9 mouse cellular contexts compared by ENCODE assay signal in genomic region chr12:44572664-44573063, GRCm38 (mm10).
DNase-seq lines count a peak whose midpoint lies in the region; ATAC-seq and TF ChIP-seq lines count a peak whose summit lies in the region.
"Had no signal": no experiment of that assay in that cellular context is flagged by ENCODE, and none has a peak within 500 bp of the region (broad histone marks: within the 10 kb centered on the region; RNA-seq: fewer than 3 reads in every experiment).

No protein-coding gene starts in this region.

- no peak for ATAC-seq in embryonic facial prominence, embryonic 11.5 days (replicated peaks; ENCODE audit: insufficient number of reproducible peaks, low FRiP score, low TSS enrichment, low read depth)

- peak; percentile 10; the same call in 1 of the 2 replicates for TF ChIP-seq CTCF in lung, adult 2 months (IDR thresholded peaks at IDR 0.05; ENCODE audit: insufficient read depth, low read length)

- no peaks in the 10 kb centered on the region for H3K9me3 ChIP-seq in embryonic facial prominence, embryonic 11.5 days (replicated peaks; ENCODE audit: control insufficient read depth, low read length)
- no peaks in the 10 kb centered on the region for H3K9me3 ChIP-seq in embryonic facial prominence, embryonic 10.5 days

- H3K4me3 ChIP-seq in embryonic facial prominence, embryonic 11.5 days (ENCODE audit: low read depth, low read length): no peak overlapping the region
- H3K4me3 ChIP-seq in embryonic facial prominence, embryonic 10.5 days: no peak overlapping the region
- H3K4me3 ChIP-seq in lung, adult 2 months (replicated peaks; ENCODE audit: extremely low read depth, low read depth, low read length): no peak overlapping the region

- no peak overlapping the region for H3K27ac ChIP-seq in embryonic facial prominence, embryonic 11.5 days (replicated peaks; ENCODE audit: low read depth, low read length)
- no peak overlapping the region for H3K27ac ChIP-seq in embryonic facial prominence, embryonic 10.5 days (replicated peaks)

- H3K4me1 ChIP-seq in embryonic facial prominence, embryonic 11.5 days (ENCODE audit: control insufficient read depth, insufficient read depth, low read length): no peaks in the 10 kb centered on the region
- no peaks in the 10 kb centered on the region for H3K4me1 ChIP-seq in embryonic facial prominence, embryonic 10.5 days
- H3K4me1 ChIP-seq in lung, adult 2 months (ENCODE audit: control insufficient read depth, insufficient read depth, low read length): no peaks in the 10 kb centered on the region

- TF ChIP-seq POLR2A in lung, adult 2 months (IDR thresholded peaks at IDR 0.05; ENCODE audit: borderline replicate concordance, extremely low read depth, low read depth, low read length): no peak

- no peaks in the 10 kb centered on the region for H3K36me3 ChIP-seq in embryonic facial prominence, embryonic 11.5 days (replicated peaks; ENCODE audit: control insufficient read depth, insufficient read depth, low read depth, low read length)
- no peaks in the 10 kb centered on the region for H3K36me3 ChIP-seq in embryonic facial prominence, embryonic 10.5 days (replicated peaks)

- no peak overlapping the region for H3K4me2 ChIP-seq in embryonic facial prominence, embryonic 11.5 days (ENCODE audit: low read depth, low read length)

- H3K27me3 ChIP-seq in embryonic facial prominence, embryonic 11.5 days (ENCODE audit: control insufficient read depth, insufficient read depth, low read length): no peaks in the 10 kb centered on the region
- no peaks in the 10 kb centered on the region for H3K27me3 ChIP-seq in embryonic facial prominence, embryonic 10.5 days (replicated peaks; ENCODE audit: low read depth, poor library complexity, severe bottlenecking)

- H3K9ac ChIP-seq in embryonic facial prominence, embryonic 11.5 days (replicated peaks; ENCODE audit: low read length): no peak overlapping the region

- DNase-seq in embryonic facial prominence, embryonic 11.5 days (ENCODE audit: low spot score): peak; percentile 67
- no peak for DNase-seq in embryonic facial prominence, embryonic 10.5 days (ENCODE audit: low spot score)
- DNase-seq in lung, adult 2 months: no peak
- DNase-seq in lung, postnatal 25 days (ENCODE audit: low spot score): no peak
- peak; percentile 57 for DNase-seq in embryo, embryonic 11 days
- DNase-seq in retina, postnatal 7 days (ENCODE audit: low read depth, low spot score): peak; percentile 27
- no peak for DNase-seq in gastrocnemius, postnatal 10 days
- DNase-seq in adrenal gland, postnatal 25 days: no peak
- DNase-seq: spleen, adult 18-20 months had no signal

- 19% methylated on average over 3 of the region's 3 CpGs for WGBS in embryonic facial prominence, embryonic 11.5 days
- 26% methylated on average over 3 of the region's 3 CpGs for WGBS in embryonic facial prominence, embryonic 10.5 days
- 5% methylated on average over 3 of the region's 3 CpGs for WGBS in lung, adult 2 months

Comparison
In these comparisons a context has a peak if more than half of its experiments do, and no peak if none do; other contexts are left out.
1. DNase-seq: peak in embryonic facial prominence, embryonic 11.5 days (single experiment), embryo, embryonic 11 days (single experiment) and retina, postnatal 7 days (single experiment); none in embryonic facial prominence, embryonic 10.5 days (single experiment), lung, adult 2 months (single experiment), lung, postnatal 25 days (single experiment), gastrocnemius, postnatal 10 days (single experiment) and adrenal gland, postnatal 25 days (single experiment).